Mouse (Mus musculus) stomach, embryonic 15.5 days (tissue): ENCODE results near the gene Tmem132b. TPM values are rescaled to one million over a fixed set of nuclear protein-coding genes. Genes with fewer than 3 reads are reported as not detected.

ENCODE experiments used
- ATAC-seq: fragments of 200-750 bp; cut with Nextera tagmentation; 2 replicates; pipeline ENCODE4 v1.8.0; 2017; ENCODE audit warnings: low read depth, moderate number of reproducible peaks, moderate TSS enrichment; ENCODE audit not compliant: insufficient read depth, low FRiP score
- H3K27ac ChIP-seq: fragments of 300-500 bp; sonication (generic); 2 replicates; pipeline ENCODE4 v1.5.1; 2015; ENCODE audit warnings: mild to moderate bottlenecking, inconsistent platforms
- H3K27me3 ChIP-seq: fragments of 300-500 bp; sonication (generic); replicated peaks from 2 replicates; pipeline ENCODE4 v1.6.1; 2015; ENCODE audit warnings: inconsistent platforms
- H3K36me3 ChIP-seq: fragments of 300-500 bp; sonication (generic); 2 replicates; pipeline ENCODE4 v1.6.1; 2015; ENCODE audit warnings: inconsistent platforms
- H3K4me1 ChIP-seq: fragments of 300-500 bp; sonication (generic); 2 replicates; pipeline ENCODE4 v1.6.1; 2015; ENCODE audit warnings: inconsistent platforms
- H3K4me2 ChIP-seq: fragments of 300-500 bp; sonication (generic); 2 replicates; pipeline ENCODE4 v1.6.1; 2015; ENCODE audit warnings: mild to moderate bottlenecking, inconsistent platforms
- H3K4me3 ChIP-seq: fragments of 300-500 bp; sonication (generic); replicated peaks from 2 replicates; pipeline ENCODE4 v1.5.1; 2015; ENCODE audit warnings: inconsistent platforms
- H3K9ac ChIP-seq: fragments of 300-500 bp; sonication (generic); 2 replicates; pipeline ENCODE4 v1.6.1; 2015; ENCODE audit warnings: inconsistent platforms
- H3K9me3 ChIP-seq: fragments of 300-500 bp; sonication (generic); 2 replicates; pipeline ENCODE4 v1.6.1; 2016; ENCODE audit warnings: inconsistent platforms
- WGBS: fragments of 180-500 bp; shearing (Covaris S2); methylation state at CpG from one replicate; pipeline ENCODE4 v1.1.7; 2015; 5-methylcytosine and 5-hydroxymethylcytosine counted together
- polyA plus RNA-seq: library from polyadenylated mRNA; unstranded; fragments of >200 nt; fragmentation: Nextera tagmentation; extraction: Ambion mirVana; gene quantifications from 2 replicates; pipeline ENCODE4 v1.2.1, GENCODE M21; 2015

Gene Tmem132b
- polyA plus RNA-seq, 1 experiment from 2014 or later = 0.62 TPM

DNA sequence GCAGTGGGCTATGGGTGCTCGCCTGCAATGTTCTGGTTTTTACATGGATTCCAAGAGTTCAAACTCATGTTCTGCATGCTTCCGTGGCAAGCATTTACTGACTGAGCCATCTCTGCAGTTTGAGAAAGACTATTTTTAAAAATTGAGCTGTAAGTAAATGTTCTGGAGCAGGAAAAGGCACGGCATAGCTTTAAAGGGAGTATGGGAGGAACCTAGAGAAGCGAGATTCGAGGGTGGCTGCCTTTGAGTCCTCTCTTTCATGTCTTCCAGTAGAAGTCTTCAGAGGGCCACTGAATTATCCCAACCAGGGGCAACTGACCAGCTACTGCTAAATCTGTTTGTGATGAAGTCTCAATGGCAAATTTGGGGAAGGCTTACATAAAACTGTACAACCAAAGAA, 221.0 kb downstream of the Tmem132b start:
- Histone ChIP-seq H3K9ac (no peak overlapping the region), H3K9me3 (no peaks in the 10 kb centered on the region), H3K27ac (no peak overlapping the region), H3K4me3 (no peak overlapping the region), H3K36me3 (no peaks in the 10 kb centered on the region), H3K4me2 (no peak overlapping the region), H3K4me1 (no peaks in the 10 kb centered on the region), H3K27me3 (no peaks in the 10 kb centered on the region)
- WGBS = 81% methylated on average over 5 of the region's 5 CpGs
- no peak for ATAC-seq

DNA sequence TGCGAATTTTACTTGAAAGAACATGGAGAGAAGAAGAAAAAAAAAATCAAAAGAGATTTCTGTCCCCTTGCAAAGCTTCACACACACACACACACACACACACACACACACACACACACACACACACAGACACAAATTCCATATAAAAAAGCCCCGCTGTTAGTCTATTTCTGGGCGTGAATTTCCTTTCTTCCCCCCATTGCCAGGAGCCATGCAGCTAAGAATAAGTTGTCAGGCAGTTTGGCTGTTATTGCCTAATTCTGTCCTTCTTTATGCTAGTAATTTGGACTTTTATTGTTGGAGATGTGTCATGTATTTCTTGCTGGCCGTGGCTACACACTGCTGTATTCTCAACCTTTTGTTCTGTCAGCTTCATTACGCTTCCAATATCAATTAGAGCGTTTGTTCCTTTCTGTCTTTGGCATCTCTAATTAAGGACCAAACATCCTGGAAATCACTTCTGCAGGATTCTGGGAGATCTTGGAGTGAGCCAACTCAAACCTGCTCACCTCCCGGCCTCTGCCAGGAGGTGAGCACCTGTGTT, 225.5 kb downstream of the Tmem132b start:
- Histone ChIP-seq H3K4me2 (no peak overlapping the region), H3K4me3 (no peak overlapping the region), H3K27ac (no peak overlapping the region), H3K36me3 (no peaks in the 10 kb centered on the region), H3K4me1 (no peaks in the 10 kb centered on the region), H3K9me3 (no peaks in the 10 kb centered on the region), H3K27me3 (no peaks in the 10 kb centered on the region), H3K9ac (no peak overlapping the region)
- 86% methylated on average over 7 of the region's 7 CpGs for WGBS
- ATAC-seq = no peak

- H3K4me3 ChIP-seq = no peak overlapping the region
- no peaks in the 10 kb centered on the region for H3K9me3 ChIP-seq
- H3K27me3 ChIP-seq = no peaks in the 10 kb centered on the region
Measured at GRCm38 (mm10) chr5:125758506-125758905, 226.9 kb downstream of the Tmem132b start.

GRCm38 (mm10) chr5:125766941-125767340, 235.4 kb downstream of the Tmem132b start:
- WGBS = 67% methylated on average over 6 of the region's 6 CpGs
- H3K4me1 ChIP-seq = no peaks in the 10 kb centered on the region
- no peaks in the 10 kb centered on the region for H3K27me3 ChIP-seq
- H3K4me2 ChIP-seq = no peak overlapping the region
- ATAC-seq = no peak
- H3K4me3 ChIP-seq = no peak overlapping the region
- H3K36me3 ChIP-seq = no peaks in the 10 kb centered on the region
- no peak overlapping the region for H3K27ac ChIP-seq
- H3K9ac ChIP-seq = no peak overlapping the region
- H3K9me3 ChIP-seq = no peaks in the 10 kb centered on the region

More at GRCm38 (mm10) chr5:125758506-125758905, 226.9 kb downstream of the Tmem132b start:
- ATAC-seq = no peak
- no peak overlapping the region for H3K27ac ChIP-seq
- no peaks in the 10 kb centered on the region for H3K4me1 ChIP-seq
- no peak overlapping the region for H3K4me2 ChIP-seq
- WGBS = 90% methylated on average over 1 of the region's 1 CpGs
- H3K9ac ChIP-seq = no peak overlapping the region
- no peaks in the 10 kb centered on the region for H3K36me3 ChIP-seq

- WGBS = 43% methylated on average over 1 of the region's 1 CpGs
- no peak overlapping the region for H3K4me3 ChIP-seq
Measured at GRCm38 (mm10) chr5:125767950-125768349, 236.4 kb downstream of the Tmem132b start.

GRCm38 (mm10) chr5:125772238-125772637, 240.7 kb downstream of the Tmem132b start:
- no peaks in the 10 kb centered on the region for H3K9me3 ChIP-seq
- H3K27ac ChIP-seq = no peak overlapping the region
- H3K9ac ChIP-seq = no peak overlapping the region
- no peaks in the 10 kb centered on the region for H3K36me3 ChIP-seq
- no peaks in the 10 kb centered on the region for H3K4me1 ChIP-seq
- no peak overlapping the region for H3K4me2 ChIP-seq
- 87% methylated on average over 4 of the region's 4 CpGs for WGBS
- no peak for ATAC-seq
- H3K27me3 ChIP-seq = no peaks in the 10 kb centered on the region
- H3K4me3 ChIP-seq = no peak overlapping the region

More at GRCm38 (mm10) chr5:125767950-125768349, 236.4 kb downstream of the Tmem132b start:
- Histone ChIP-seq H3K9me3 (no peaks in the 10 kb centered on the region), H3K27ac (no peak overlapping the region), H3K4me1 (no peaks in the 10 kb centered on the region), H3K9ac (no peak overlapping the region), H3K4me2 (no peak overlapping the region), H3K36me3 (no peaks in the 10 kb centered on the region), H3K27me3 (no peaks in the 10 kb centered on the region)
- ATAC-seq = no peak

- no peak overlapping the region for H3K4me2 ChIP-seq
- no peaks in the 10 kb centered on the region for H3K36me3 ChIP-seq
- 33% methylated on average over 2 of the region's 2 CpGs for WGBS
- H3K27me3 ChIP-seq = no peaks in the 10 kb centered on the region
- H3K4me3 ChIP-seq = no peak overlapping the region
- H3K4me1 ChIP-seq = no peaks in the 10 kb centered on the region
- ATAC-seq = no peak
- no peak overlapping the region for H3K9ac ChIP-seq
- H3K27ac ChIP-seq = no peak overlapping the region
- no peaks in the 10 kb centered on the region for H3K9me3 ChIP-seq
Measured at GRCm38 (mm10) chr5:125772756-125773155, 241.2 kb downstream of the Tmem132b start.

GRCm38 (mm10) chr5:125780332-125780731, 248.8 kb downstream of the Tmem132b start:
- H3K4me3 ChIP-seq = no peak overlapping the region
- no peaks in the 10 kb centered on the region for H3K36me3 ChIP-seq
- no peak overlapping the region for H3K27ac ChIP-seq
- H3K9me3 ChIP-seq = no peaks in the 10 kb centered on the region
- no peaks in the 10 kb centered on the region for H3K27me3 ChIP-seq
- 89% methylated on average over 1 of the region's 1 CpGs for WGBS
- no peaks in the 10 kb centered on the region for H3K4me1 ChIP-seq
- no peak overlapping the region for H3K9ac ChIP-seq
- no peak for ATAC-seq
- no peak overlapping the region for H3K4me2 ChIP-seq

GRCm38 (mm10) chr5:125792643-125793042, 261.1 kb downstream of the Tmem132b start:
- WGBS = 83% methylated on average over 1 of the region's 1 CpGs
- H3K9ac ChIP-seq = no peak overlapping the region
- no peak overlapping the region for H3K27ac ChIP-seq
- no peaks in the 10 kb centered on the region for H3K9me3 ChIP-seq
- H3K4me1 ChIP-seq = no peaks in the 10 kb centered on the region
- H3K36me3 ChIP-seq = no peaks in the 10 kb centered on the region
- ATAC-seq = no peak
- no peak overlapping the region for H3K4me2 ChIP-seq
- H3K4me3 ChIP-seq = no peak overlapping the region
- H3K27me3 ChIP-seq = no peaks in the 10 kb centered on the region

- WGBS = 57% methylated on average over 1 of the region's 1 CpGs
- Histone ChIP-seq H3K4me3 (no peak overlapping the region), H3K27ac (no peak overlapping the region), H3K36me3 (no peaks in the 10 kb centered on the region), H3K27me3 (no peaks in the 10 kb centered on the region), H3K9ac (no peak overlapping the region), H3K4me2 (no peak overlapping the region), H3K9me3 (no peaks in the 10 kb centered on the region), H3K4me1 (no peaks in the 10 kb centered on the region)
- ATAC-seq = no peak
Measured at GRCm38 (mm10) chr5:125794318-125794717, 262.7 kb downstream of the Tmem132b start.

GRCm38 (mm10) chr5:125799622-125800021, 268.0 kb downstream of the Tmem132b start:
- WGBS = 54% methylated on average over 4 of the region's 5 CpGs
- Histone ChIP-seq H3K9ac (no peak overlapping the region), H3K9me3 (no peaks in the 10 kb centered on the region), H3K27ac (no peak overlapping the region), H3K36me3 (no peaks in the 10 kb centered on the region), H3K4me1 (no peaks in the 10 kb centered on the region), H3K4me3 (no peak overlapping the region), H3K27me3 (no peaks in the 10 kb centered on the region), H3K4me2 (no peak overlapping the region)
- no peak for ATAC-seq

GRCm38 (mm10) chr5:125800025-125800424, 268.5 kb downstream of the Tmem132b start:
- no peak overlapping the region for H3K9ac ChIP-seq
- no peaks in the 10 kb centered on the region for H3K27me3 ChIP-seq
- no peak for ATAC-seq
- H3K4me3 ChIP-seq = no peak overlapping the region
- H3K36me3 ChIP-seq = no peaks in the 10 kb centered on the region
- no peaks in the 10 kb centered on the region for H3K4me1 ChIP-seq
- no peak overlapping the region for H3K27ac ChIP-seq
- WGBS = 13% methylated on average over 11 of the region's 11 CpGs
- no peak overlapping the region for H3K4me2 ChIP-seq
- H3K9me3 ChIP-seq = no peaks in the 10 kb centered on the region

DNA sequence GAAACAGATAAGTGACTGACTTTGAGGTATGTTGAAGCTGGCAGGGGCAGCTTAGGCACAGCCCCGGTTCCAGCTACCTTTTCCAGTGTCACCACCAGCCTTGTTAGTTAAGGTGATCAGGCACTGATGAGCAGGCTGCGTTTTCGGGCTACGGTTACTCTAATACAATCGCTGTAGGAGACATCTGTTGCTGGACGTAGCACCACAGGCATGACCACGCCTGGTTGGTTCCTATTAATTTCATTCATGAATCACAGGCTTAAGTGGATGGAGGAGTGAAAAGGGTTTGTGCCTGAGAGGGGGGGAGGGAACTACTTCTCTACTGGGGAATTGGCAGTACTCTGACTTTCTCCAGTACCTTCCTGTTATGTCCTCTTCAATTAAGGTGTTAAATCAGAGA, 271.2 kb downstream of the Tmem132b start:
- Histone ChIP-seq H3K4me1 (no peaks in the 10 kb centered on the region), H3K27ac (no peak overlapping the region), H3K4me3 (no peak overlapping the region), H3K4me2 (no peak overlapping the region), H3K36me3 (no peaks in the 10 kb centered on the region), H3K27me3 (no peaks in the 10 kb centered on the region), H3K9me3 (no peaks in the 10 kb centered on the region), H3K9ac (no peak overlapping the region)
- WGBS = 79% methylated on average over 7 of the region's 7 CpGs
- no peak for ATAC-seq
